Mouse (Mus musculus) G1E (cell line): ENCODE measurements around the gene Gm7030.
"Not testable (repeated sequence)": the region's sequence is repeated elsewhere in the genome, so short reads cannot be mapped to it uniquely, and the experiment has no call there.

ENCODE experiments used
- CTCF ChIP-seq: IDR thresholded peaks from 2 replicates; pipeline ENCODE4 v1.5.1; 2012; ENCODE audit warnings: low read depth, low read length, inconsistent platforms, mixed read lengths
- GATA1 ChIP-seq: IDR thresholded peaks from 2 replicates; pipeline ENCODE4 v1.6.1; 2012; ENCODE audit warnings: borderline replicate concordance, low read length, inconsistent platforms, mixed read lengths
- GATA2 ChIP-seq: IDR thresholded peaks from 2 replicates; pipeline ENCODE4 v1.6.1; 2012; ENCODE audit warnings: low read depth, low read length, inconsistent platforms, borderline replicate concordance

DNA sequence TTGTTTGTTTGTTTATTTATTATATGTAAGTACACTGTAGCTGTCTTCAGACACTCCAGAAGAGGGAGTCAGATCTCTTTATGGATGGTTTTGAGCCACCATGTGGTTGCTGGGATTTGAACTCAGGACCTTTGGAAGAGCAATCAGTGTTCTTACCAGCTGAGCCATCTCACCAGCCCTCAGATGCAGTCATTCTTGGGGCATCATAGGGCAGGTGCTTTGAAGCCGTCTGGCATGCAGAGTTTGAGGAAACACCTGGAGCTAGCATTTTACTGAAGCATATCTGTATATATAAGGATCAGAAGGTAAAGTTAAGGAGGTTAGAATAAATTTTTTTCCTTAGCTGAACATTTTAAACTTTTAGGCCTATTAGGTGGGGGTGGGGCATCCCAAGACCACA is 43.2 kb downstream of the Gm7030 start:
- TF ChIP-seq CTCF, GATA1, GATA2: not testable (repeated sequence)
